Mouse (Mus musculus): ENCODE results near the gene Ilf2. TPM values are rescaled to one million over a fixed set of nuclear protein-coding genes. Genes with fewer than 3 reads are reported as not detected.

Gene Ilf2
- total RNA-seq, 2 experiments from 2014 or later = 73.5 to 82.2 TPM

DNA sequence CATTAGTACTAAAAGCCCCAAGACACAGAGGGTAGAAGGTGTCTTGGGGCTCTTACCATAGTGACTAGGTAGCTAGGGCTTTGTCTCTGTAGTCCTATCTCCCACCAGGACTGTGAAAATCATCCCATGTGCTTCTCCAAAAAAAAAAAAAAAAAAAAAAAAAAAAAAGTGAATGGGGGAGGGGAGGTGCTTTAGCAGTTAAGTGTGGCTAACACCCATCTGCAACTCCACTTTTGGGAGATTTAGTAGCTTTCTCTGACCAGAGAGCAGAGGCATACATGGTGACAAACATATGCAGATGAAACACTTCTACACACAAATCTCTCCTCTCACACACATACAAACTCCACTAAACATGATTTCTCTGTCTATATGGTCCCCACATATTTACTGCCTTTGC is 21.7 kb downstream of the Ilf2 start:
- intact Hi-C loops (cut with DNase I) = no loop called here
- DNase-seq (ENCODE audit: low spot score in 2 of 2) = no peak

DNA sequence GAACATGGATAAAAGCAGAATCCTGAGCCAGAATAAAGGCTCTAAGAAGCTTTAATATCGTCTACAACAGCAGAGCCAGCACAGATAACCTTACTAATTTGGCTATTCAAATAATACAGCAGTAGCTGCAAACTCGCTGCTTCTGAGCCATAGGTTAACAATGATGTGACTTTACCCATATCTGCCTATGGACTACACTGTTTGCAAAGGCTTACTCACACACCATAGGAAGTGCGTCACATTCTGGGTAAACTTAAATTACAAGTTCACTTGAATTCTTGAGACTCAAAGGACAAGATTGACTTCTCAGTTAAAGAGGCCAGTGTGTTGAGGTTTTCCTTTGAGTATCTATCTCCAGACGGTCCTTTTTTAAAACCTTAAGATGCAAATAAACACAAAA is 27.5 kb downstream of the Ilf2 start:
- intact Hi-C loops (cut with DNase I) = loop anchor here (5.0 kb wide), 1 partner anchor 204 kb away; no protein-coding TSS in a partner anchor
- DNase-seq (ENCODE audit: low spot score in 2 of 2) = no peak

DNA sequence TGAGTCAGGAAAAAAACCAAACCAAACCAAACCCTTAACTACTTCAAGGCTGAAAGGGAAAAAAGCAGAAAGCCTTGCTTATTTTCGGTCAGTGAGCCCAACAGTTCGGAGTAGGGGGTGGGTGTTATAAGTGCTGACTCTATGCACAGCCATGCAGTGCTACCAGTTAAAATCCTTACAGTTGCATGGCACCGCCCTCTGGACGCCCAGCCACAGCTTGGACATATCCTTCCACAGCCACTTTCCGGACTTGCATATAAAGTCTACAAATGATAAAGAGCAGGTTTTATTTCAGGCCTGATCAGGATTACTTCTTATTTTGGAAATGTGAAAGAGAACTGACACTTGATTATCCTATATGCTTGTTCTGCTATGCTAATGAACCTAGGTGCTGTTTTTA is 29.3 kb downstream of the Ilf2 start:
- intact Hi-C loops (cut with DNase I) = no loop called here
- no peak for DNase-seq (ENCODE audit: low spot score in 2 of 2)

DNA sequence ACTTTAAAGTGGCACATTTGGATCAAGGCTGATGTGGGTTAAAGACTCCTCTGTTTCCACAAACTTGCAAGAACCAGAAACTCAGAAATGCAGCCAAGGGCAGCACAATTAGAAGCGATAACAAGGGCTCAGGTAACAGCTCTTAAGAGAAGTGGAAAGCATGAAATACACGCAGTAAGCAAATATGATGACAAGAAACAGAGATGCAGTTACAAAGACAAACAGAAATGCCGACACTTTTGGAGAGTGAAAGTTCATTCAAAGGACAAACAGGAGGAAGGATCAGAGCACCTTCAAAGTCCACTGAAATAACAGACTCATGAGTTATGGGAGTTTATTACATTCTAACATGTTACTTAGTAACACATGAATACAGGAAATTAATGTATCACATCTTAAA is 30.4 kb downstream of the Ilf2 start:
- no peak for DNase-seq (ENCODE audit: low spot score in 2 of 2)
- intact Hi-C loops (cut with DNase I) = no loop called here

DNA sequence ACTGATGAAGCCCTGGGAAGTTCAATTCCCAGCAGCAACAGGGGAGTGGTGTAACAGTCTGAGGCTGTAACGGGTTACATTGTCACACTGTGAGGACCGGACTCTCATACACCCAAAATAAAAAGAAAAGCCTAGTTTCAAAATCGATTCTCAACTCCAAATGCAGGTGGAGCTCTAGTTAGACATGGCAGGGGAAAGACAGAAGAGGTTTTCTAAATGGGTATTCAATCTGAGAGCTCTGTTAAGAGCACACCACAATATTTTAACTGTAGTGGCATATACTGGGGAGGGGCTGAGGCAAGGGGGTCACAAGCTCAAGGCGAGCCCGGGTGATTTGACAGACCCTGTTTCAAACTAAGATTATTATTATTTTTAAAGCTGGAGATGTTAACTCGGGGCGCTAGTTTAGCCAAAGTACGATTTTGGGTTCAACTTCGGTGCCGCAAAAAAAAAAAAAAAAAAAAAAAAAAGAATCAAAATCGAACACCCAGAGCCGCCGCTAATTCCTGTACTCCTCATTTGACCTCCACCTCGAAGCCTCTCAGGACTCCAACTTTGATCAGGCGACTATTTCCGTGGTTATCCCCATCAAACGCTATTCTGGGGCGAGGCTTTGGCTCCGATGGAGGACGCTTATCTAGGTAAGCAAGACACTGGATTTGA is 32.5 kb downstream of the Ilf2 start:
- DNase-seq (ENCODE audit: low spot score in 2 of 2) = no peak
- intact Hi-C loops (cut with DNase I) = no loop called here

DNA sequence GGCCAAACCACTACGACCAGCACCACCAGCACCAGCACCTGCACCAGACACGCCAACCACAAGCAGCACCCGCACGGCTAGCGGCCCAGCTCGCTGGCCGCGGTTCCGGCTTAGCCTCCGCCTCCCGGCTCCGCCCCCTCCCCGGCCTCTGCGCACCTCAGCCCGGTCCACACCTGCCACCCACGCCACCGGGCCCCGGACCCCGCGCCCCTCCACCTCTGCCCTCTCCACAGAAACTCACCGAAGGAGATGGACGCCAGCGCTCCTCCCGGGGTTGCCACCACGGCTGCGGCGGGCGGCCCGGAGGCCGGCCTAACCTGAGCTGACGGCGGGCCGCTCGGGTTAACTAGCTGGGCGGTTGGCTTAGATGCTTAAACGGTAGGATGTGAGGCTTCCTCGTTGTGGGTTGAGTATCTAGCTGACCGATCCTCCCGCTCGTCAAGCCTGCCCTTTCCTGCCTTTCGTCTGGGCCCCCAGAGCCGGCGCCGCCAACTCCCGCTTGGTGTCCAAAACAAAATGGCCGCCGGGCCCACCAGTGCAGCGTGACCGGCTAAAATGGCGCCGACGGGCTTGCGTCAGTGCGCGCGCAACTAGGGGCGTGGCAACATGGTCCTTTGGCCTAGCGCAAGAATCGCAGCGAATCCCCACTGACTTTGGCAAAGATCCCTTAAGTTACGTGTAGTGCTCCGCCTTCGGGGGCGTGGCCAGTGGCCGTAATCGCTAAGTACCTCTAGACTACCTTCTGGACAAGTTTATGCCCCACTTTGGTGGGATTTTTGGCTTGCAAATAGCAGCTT is 33.2 kb downstream of the Ilf2 start, which contains the start of gene Chtop:
Gene Chtop (minus strand): TSS at position 549 of the 797 bp plus-strand sequence.
- intact Hi-C loops (cut with DNase I) = no loop called here
- peak; percentile 99 for DNase-seq (ENCODE audit: low spot score in 2 of 2)

DNA sequence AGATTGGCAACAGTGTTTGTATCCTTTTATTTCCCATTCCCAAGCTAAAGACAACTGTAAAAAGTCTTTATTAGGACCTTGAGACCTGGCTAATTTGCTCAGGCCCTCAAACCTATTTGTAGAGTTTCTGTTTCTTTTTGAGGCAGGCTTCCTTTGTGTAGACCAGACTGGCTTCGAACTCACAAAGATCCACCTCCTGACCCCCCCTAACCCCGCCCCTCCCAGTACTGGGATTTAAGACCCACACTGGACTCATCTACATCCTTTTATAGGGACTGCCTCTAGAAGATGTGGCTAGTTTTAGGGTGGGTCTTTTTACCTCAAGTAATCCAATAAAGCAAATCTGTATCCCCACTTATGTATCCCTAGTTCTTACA is 33.8 kb downstream of the Ilf2 start:
- intact Hi-C loops (cut with DNase I) = loop anchor here (5.0 kb wide), 1 partner anchor 143 kb away; the partner anchor contains the start of gene S100a7a
- DNase-seq (ENCODE audit: low spot score in 2 of 2) = no peak

DNA sequence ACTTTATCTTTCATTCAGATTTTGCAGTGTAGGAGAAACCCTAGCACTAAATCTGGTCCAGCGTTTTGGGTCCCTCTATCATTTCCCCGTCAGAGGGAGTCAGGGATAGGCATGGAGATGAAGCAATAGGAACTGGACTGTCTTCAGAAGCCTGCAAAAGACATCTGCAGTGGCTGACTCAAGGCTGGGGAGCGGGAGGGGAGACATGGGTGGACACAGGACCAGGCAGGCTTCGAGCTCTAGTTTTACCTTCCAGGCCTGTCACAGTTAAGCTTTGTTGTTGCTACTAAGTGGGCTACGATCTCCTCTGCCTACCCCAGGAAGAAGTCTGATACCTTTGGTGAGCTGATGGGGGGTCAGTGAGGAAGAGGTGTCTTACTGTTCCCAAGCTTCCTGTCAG is 36.4 kb downstream of the Ilf2 start:
- DNase-seq (ENCODE audit: low spot score in 2 of 2) = no peak
- intact Hi-C loops (cut with DNase I) = loop anchor here (5.0 kb wide), 1 partner anchor 140 kb away; the partner anchor contains the start of gene S100a7a

DNA sequence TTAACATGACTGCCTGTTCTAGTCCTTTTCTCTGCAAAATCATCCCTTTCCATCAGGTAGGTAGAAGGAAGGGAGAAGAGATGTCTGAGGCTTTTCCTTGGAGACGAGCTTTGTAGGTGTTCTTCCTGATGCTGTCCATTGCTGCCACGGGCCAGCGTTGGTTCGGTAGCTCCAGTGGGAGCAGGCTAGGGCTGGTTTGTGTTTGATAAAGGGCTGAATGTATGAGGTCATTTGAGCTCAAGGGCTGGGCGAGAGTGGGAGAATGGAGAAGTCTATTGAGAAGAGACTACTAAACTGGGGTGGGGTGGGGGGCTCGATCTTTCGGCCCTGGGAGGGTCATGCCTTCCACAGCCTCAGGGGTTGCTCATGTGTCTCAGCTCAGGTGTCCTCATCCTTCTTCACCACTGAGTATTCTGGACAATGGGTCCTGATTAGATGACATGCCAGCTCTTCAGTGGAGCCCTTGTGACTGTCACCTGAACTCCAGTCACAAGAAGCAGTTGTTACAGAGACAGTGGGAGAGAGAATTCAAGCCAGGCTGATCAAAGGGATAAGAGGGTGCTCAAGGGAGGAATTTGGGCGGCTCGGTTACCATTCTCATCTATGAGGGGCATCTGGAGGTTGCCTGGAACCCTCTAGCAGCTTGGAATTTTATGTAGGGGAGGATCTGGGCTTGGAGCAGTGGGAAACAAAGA is 37.2 kb downstream of the Ilf2 start:
- DNase-seq (ENCODE audit: low spot score in 2 of 2) = no peak
- intact Hi-C loops (cut with DNase I) = loop anchor here (5.0 kb wide), 1 partner anchor 139 kb away; the partner anchor contains the start of gene S100a7a

DNA sequence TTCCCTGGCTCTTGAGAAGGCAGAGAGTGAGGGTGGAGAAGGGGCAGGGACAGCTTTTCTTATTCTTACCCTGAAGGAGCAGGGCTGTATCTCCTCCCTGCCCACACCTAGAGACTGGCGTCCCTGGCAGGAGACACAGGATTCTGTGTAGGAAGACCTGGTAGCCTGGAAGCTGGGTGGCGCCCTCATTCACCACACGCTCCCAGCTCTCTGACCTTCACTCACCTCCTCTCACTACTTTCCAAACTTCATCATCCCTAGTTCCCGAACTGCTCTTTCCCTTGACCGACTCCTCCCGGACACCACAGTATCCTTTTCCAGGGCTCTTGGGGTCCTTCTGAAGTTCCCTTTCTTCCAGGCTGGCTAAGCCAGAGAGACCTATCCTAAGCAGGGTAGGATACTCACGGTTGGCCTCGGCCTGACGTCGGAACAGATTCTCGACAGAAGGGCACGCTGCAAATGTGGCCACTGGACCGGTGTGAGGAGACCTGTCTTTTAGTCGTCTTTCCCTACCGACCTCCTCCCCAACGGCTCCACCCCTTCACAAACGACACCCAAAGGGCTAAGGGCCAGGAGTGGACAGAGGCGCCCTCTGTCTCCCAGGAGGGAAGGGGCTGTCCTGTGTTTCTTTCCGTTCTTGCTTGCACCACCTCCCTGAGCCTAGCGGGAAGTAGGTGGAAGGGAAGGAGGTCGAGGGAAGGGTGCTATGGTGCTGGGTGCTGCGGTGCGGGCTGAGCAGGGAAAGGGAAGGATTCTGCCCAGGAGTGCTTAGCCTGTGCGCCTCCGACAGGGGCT is 38.1 kb downstream of the Ilf2 start, which contains the start of the genes S100a1 and S100a13:
Gene S100a1 (minus strand): TSS at position 597 of the 795 bp plus-strand sequence.
Gene S100a13 (plus strand): TSS at position 640 of the 795 bp plus-strand sequence.
- DNase-seq (ENCODE audit: low spot score in 2 of 2) = peak; percentile 35 to 56
- intact Hi-C loops (cut with DNase I) = loop anchor here (5.0 kb wide), 1 partner anchor 138 kb away; the partner anchor contains the start of gene S100a7a

DNA sequence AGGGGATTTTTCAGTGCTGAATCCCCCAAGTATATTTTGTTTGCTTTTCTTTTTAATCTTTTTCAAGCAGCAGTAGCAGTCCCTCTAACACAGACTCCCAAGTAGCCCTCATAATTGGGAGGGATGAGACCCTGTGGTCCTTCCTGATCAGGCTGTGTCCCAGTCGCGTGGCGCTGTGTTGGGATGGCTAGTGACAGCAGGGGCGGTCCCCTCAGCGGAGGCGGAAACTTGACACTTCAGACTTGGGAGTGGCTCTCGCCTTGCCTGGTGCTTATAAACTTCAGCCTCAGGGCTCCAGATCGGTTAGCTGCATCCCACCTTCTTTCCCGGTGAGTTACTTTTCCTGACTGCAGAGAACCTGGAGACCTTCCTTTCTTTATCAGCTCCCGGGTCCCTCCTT is 38.8 kb downstream of the Ilf2 start:
- no peak for DNase-seq (ENCODE audit: low spot score in 2 of 2)
- intact Hi-C loops (cut with DNase I) = loop anchor here (5.0 kb wide), 1 partner anchor 138 kb away; the partner anchor contains the start of gene S100a7a

DNA sequence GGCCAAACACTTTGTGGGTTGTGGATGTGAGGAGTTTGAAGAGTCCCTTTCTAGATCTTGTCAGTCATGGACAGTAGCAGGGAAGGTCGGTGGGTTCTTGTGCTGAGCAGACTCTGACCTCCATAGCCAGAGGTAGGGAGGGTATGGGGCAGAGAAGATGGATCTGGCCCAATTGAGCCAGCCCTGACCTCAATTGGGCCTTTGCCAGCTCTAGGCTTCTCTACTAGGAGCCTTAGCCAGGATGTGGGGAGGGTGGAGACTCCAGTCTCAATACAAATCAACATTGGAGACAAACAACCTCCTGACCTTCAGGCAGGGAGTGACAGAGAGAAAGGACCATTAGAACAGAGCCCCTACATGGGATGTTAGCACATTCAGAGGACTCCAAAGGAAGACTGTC is 39.3 kb downstream of the Ilf2 start:
- no peak for DNase-seq (ENCODE audit: low spot score in 2 of 2)
- intact Hi-C loops (cut with DNase I) = no loop called here

DNA sequence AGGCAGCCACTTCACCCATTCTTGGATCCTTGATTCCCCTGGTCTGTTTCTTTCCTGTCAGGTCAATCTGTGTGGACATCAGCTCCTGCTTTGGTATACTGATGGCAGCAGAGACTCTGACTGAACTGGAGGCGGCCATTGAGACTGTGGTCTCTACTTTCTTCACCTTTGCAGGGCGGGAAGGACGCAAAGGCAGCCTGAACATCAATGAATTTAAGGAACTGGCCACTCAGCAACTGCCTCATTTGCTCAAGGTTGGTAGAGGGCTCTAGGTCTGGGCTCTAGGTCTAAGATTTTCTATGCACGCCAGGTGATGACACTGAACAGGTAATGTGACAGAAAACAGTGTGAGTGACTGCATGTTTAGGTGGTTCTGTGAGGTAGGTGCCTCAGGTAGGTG is 39.9 kb downstream of the Ilf2 start:
- DNase-seq (ENCODE audit: low spot score in 2 of 2) = no peak
- intact Hi-C loops (cut with DNase I) = no loop called here

DNA sequence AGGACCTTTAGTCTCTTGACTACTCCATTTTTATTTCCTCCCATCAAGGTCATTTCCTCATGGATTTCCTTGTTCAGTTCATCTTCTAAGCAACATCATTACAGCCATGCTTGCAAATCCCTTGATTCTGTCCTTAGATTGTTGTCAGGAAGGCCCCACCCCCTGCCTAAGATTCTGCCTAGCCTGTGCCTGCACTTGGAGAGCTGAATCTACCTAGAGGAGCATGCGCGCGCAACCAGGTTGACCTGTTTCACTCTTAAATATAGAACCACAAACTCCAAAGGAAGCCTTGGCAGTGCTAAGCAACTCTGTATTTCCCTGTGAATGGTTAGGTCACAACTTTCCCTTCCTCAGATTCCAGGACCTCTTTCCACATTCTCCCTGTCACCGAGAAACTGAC is 41.8 kb downstream of the Ilf2 start:
- DNase-seq (ENCODE audit: low spot score in 2 of 2) = no peak
- intact Hi-C loops (cut with DNase I) = no loop called here

DNA sequence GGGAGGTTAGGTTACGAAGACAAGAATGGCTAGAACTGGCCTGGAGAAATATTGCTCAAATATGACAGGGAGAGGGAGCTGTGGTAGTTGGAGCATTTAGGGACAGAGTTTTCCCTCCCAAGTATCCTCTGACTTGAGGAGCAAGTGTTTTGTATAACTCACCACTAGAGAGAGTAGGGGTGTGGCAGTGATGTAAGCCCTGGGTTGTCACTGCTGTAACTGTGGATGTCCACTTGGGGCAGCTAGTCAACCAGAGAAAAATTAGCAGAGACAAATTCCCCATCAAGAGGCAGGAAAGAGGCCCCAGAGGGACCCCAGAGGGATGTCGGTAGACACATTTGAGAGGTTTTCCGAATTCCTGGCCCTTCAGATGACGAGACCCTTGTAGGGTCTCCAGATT is 49.5 kb downstream of the Ilf2 start:
- intact Hi-C loops (cut with DNase I) = loop anchor here (5.0 kb wide), 2 partner anchors 52 to 87 kb away; partner anchors contain the start of gene S100a6
- no peak for DNase-seq (ENCODE audit: low spot score in 2 of 2)

DNA sequence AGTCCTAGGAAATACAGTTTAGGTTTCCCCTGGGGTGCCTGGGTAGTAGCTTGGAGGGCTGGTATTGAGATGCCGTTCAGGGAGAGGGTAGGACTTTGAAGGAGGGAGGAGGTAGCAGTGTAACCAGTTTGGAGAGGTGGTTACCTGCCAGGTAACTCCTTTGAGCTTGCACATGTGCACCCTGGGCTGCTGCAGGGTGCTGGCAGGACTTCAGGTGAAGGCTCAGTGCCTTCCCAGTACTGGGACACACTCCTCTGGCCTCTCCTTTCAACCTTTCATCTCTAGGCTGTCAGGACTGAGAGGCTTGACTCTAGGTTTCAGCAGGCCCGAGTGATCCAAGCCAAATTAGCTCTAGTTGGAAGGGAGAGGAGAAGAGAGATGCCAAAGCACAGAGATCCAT is 50.1 kb downstream of the Ilf2 start:
- intact Hi-C loops (cut with DNase I) = loop anchor here (5.0 kb wide), 2 partner anchors 51 to 86 kb away; partner anchors contain the start of gene S100a6
- no peak for DNase-seq (ENCODE audit: low spot score in 2 of 2)

DNA sequence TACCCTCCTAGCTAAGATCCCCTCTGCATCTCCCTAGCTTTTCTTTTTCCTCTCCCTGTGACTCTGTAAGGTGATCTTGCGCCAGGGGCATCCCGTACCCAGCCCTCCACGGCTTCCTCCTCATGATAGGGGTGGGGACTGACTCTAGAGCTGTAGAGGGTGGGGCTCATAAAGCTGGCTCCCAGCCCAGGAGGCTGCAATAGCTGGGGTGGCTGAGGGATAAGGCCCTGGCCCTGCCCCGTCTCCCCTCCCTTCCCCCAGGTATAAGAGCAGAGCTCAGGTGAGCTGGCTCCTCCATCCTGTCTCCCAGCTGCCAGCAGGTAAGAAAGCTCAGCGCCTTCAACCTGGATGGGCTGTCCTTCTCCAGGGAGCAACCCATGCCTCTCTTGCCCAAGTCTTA is 50.7 kb downstream of the Ilf2 start, which contains the start of gene S100a14:
Gene S100a14 (plus strand): TSS at position 277 of the 400 bp plus-strand sequence.
- no peak for DNase-seq (ENCODE audit: low spot score in 2 of 2)
- intact Hi-C loops (cut with DNase I) = loop anchor here (5.0 kb wide), 2 partner anchors 51 to 86 kb away; partner anchors contain the start of gene S100a6

DNA sequence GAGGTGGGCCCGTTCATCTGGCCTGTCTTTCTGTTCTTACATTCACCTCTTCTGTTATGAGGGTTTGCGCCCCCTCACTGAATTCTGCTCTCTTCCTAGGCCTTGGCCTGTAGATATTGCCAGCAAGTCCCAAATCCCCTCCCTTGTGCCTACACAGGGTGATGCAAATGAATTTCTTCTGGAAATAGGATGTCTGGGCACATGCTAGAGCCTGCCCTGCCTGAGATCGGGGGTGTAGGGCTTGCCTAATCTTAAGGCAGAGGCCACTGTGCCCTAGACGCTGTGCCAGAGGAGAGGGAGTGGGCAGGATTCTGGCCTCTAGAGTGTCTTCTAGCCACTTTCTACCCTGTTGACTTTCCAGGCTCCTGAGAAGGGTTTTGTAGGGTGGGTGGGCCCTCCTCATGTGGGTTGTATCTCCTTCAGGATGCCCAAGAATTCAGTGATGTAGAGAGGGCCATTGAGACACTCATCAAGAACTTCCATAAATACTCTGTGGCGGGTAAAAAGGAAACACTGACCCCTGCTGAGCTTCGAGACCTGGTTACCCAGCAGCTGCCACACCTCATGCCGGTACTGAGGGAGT is 51.5 kb downstream of the Ilf2 start:
- intact Hi-C loops (cut with DNase I) = loop anchor here (5.0 kb wide), 2 partner anchors 50 to 85 kb away; partner anchors contain the start of gene S100a6
- no peak for DNase-seq (ENCODE audit: low spot score in 2 of 2)
